Mouse (Mus musculus): Measurements from ENCODE around the gene Macf1. TPM values are rescaled to one million over a fixed set of nuclear protein-coding genes. Genes with fewer than 3 reads are reported as not detected.
A peak's percentile ranks its signal among the peaks of the same experiment; 100 is the strongest.
"Not testable (repeated sequence)": the region's sequence is repeated elsewhere in the genome, so short reads cannot be mapped to it uniquely, and the experiment has no call there.

The Macf1 gene
- polyA plus RNA-seq, 1 experiment from 2014 or later: 82.9 TPM

DNA sequence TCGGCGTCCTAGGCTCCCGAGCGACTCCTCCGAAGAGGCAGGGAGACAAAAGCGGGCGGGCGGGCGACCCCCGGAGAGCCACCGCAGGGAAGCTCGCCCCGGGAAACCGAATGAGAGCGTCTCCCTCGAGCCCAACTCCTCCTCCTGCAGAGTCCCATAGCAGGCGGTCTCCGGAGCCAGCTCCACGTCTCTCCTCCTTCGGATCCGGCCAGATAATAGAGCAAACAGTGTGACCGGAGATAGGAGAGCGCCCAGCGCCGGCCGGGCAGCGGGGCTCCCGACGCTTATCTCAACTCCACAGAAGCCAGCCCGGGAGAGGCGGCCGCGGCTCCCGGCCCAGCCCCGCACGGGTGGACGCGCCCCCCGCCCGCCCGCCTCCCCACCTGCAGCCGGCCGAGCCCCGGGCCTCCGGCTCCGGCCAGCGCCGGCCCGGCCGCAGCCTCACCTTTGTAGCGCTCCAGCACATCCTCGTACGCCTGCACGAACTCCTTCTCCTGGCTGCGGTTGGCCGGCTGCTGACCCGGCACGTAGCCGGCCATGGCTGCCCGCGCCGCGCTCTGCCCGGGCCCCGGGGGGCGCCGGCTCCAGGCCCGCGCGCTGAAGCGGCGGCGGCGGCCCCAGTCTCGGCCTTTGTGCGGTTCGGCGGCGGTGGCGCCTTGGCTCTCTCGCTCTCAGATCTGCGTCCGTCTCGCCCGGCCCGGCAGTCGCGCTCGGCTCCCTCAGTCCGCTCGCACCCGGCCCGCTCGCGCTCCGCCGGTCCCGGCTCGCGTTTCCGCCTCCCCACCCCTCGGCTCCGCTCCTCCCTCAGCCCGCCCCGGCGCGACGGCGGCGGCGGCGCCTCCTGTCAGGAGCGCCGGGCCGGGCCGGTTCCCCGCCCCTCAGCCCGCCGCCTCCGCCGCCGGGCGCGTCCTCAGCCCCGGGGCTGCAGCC, 19.9 kb downstream of the Macf1 start:
- WGBS: under 1% methylated on average over 120 of the region's 125 CpGs
- H3K9ac ChIP-seq (replicated peaks; ENCODE audit: low read depth, low read length): peak overlapping the region; percentile 95
- peak overlapping the region; percentile 70 for H3K4me2 ChIP-seq (ENCODE audit: low read length)
- H3K27ac ChIP-seq (ENCODE audit: low read length): peak overlapping the region; percentile 97
- no peaks in the 10 kb centered on the region for H3K27me3 ChIP-seq (replicated peaks; ENCODE audit: control insufficient read depth, insufficient read depth, low read length)
- peaks cover 59% of the 10 kb centered on the region for H3K4me1 ChIP-seq (replicated peaks; ENCODE audit: control insufficient read depth, insufficient read depth, low read length)
- ATAC-seq: peak; percentile 61
- no peaks in the 10 kb centered on the region for H3K9me3 ChIP-seq (ENCODE audit: control insufficient read depth, low read length)
- H3K36me3 ChIP-seq (ENCODE audit: control insufficient read depth, insufficient read depth): no peaks in the 10 kb centered on the region
- H3K4me3 ChIP-seq (replicated peaks; ENCODE audit: low read length): peak overlapping the region; percentile 84

GRCm38 (mm10) chr4:123663688-123663965, 20.5 kb downstream of the Macf1 start:
- WGBS: 0% methylated on average over 12 of the region's 12 CpGs
- Histone ChIP-seq H3K36me3 (ENCODE audit: control insufficient read depth, insufficient read depth) (no peaks in the 10 kb centered on the region), H3K27ac (ENCODE audit: low read length) (peak overlapping the region; percentile 97), H3K9me3 (ENCODE audit: control insufficient read depth, low read length) (no peaks in the 10 kb centered on the region), H3K9ac (replicated peaks; ENCODE audit: low read depth, low read length) (peak overlapping the region; percentile 95), H3K4me1 (replicated peaks; ENCODE audit: control insufficient read depth, insufficient read depth, low read length) (peaks cover 55% of the 10 kb centered on the region), H3K27me3 (replicated peaks; ENCODE audit: control insufficient read depth, insufficient read depth, low read length) (no peaks in the 10 kb centered on the region), H3K4me2 (ENCODE audit: low read length) (peak overlapping the region; percentile 70), H3K4me3 (replicated peaks; ENCODE audit: low read length) (peak overlapping the region; percentile 84)
- no peak for ATAC-seq

DNA sequence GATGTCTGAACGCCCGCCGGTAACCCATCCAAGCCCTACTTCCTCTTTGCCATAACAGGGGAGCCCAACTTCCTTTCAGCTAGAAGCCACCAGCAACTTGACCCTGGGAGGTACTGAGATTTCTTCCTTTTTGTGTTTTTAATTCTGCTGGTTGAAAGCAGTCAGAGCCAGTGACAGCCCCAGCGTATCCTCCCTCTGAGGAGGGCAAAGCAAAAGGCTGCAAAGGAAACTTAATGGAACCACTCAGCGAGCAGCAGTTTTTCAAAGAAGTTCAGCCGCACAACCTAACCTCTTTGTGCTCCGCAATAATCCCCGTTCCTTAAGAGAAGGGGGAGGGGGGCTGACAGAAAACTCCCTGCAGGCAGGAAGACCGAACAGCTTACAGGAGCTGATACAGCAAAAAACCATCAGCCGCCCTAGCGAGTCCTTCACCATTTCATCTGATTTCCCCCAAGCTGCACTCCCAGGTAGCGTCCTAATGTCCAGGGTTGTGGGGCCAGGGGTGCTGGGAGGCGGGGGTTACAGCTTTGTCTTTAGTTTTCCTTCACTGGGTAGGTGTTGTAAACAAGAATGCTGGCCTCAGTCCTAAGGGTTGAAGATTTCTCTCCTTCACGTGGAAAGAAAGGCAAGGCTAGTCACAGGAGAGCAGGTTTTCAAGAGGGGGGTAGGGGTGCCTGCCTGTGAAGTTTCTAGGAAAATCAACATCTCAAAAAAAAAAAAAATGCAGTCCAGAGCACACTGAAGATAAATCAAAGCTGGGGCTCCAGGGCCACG, 21.1 kb downstream of the Macf1 start:
- H3K27ac ChIP-seq (ENCODE audit: low read length): peak overlapping the region; percentile 97
- H3K36me3 ChIP-seq (ENCODE audit: control insufficient read depth, insufficient read depth): no peaks in the 10 kb centered on the region
- H3K4me2 ChIP-seq (ENCODE audit: low read length): peak overlapping the region; percentile 70
- peak overlapping the region; percentile 95 for H3K9ac ChIP-seq (replicated peaks; ENCODE audit: low read depth, low read length)
- H3K9me3 ChIP-seq (ENCODE audit: control insufficient read depth, low read length): no peaks in the 10 kb centered on the region
- H3K27me3 ChIP-seq (replicated peaks; ENCODE audit: control insufficient read depth, insufficient read depth, low read length): no peaks in the 10 kb centered on the region
- 2% methylated on average over 15 of the region's 15 CpGs for WGBS
- peak overlapping the region; percentile 84 for H3K4me3 ChIP-seq (replicated peaks; ENCODE audit: low read length)
- peaks cover 57% of the 10 kb centered on the region for H3K4me1 ChIP-seq (replicated peaks; ENCODE audit: control insufficient read depth, insufficient read depth, low read length)
- ATAC-seq: no peak

DNA sequence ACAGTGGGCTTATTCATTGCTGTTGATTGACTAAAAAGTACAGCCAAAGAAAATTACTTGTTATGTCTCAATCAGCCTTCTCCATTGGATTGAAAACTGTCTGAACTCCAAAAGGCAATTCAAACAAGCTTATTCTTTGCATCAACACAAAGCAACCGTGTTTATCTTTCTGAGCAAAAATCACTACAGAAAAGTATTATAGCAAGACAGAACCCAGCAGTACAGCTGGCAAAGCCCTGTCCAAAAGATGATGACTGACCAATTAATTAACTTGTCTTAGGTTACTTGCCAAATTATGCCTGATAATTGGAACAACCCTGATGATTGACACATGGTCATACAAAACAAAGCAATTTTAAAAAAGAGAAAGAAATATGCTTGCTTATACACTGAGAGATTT, 26.0 kb downstream of the Macf1 start:
- no peak for ATAC-seq
- no peak overlapping the region for H3K4me3 ChIP-seq (replicated peaks; ENCODE audit: low read length)
- peaks cover 26% of the 10 kb centered on the region for H3K4me1 ChIP-seq (replicated peaks; ENCODE audit: control insufficient read depth, insufficient read depth, low read length)
- H3K9me3 ChIP-seq (ENCODE audit: control insufficient read depth, low read length): no peaks in the 10 kb centered on the region
- H3K27me3 ChIP-seq (replicated peaks; ENCODE audit: control insufficient read depth, insufficient read depth, low read length): no peaks in the 10 kb centered on the region
- H3K9ac ChIP-seq (replicated peaks; ENCODE audit: low read depth, low read length): no peak overlapping the region
- H3K27ac ChIP-seq (ENCODE audit: low read length): no peak overlapping the region
- H3K4me2 ChIP-seq (ENCODE audit: low read length): no peak overlapping the region
- no peaks in the 10 kb centered on the region for H3K36me3 ChIP-seq (ENCODE audit: control insufficient read depth, insufficient read depth)
- WGBS: 48% methylated on average over 1 of the region's 1 CpGs

- 90% methylated on average over 5 of the region's 5 CpGs for WGBS
- Histone ChIP-seq H3K4me2 (ENCODE audit: low read length) (no peak overlapping the region), H3K27me3 (replicated peaks; ENCODE audit: control insufficient read depth, insufficient read depth, low read length) (no peaks in the 10 kb centered on the region), H3K9me3 (ENCODE audit: control insufficient read depth, low read length) (no peaks in the 10 kb centered on the region), H3K9ac (replicated peaks; ENCODE audit: low read depth, low read length) (no peak overlapping the region), H3K27ac (ENCODE audit: low read length) (no peak overlapping the region), H3K4me1 (replicated peaks; ENCODE audit: control insufficient read depth, insufficient read depth, low read length) (peaks cover 5% of the 10 kb centered on the region; the same call in 1 of the 2 replicates), H3K36me3 (ENCODE audit: control insufficient read depth, insufficient read depth) (no peaks in the 10 kb centered on the region), H3K4me3 (replicated peaks; ENCODE audit: low read length) (no peak overlapping the region)
- no peak for ATAC-seq
Observed at GRCm38 (mm10) chr4:123655245-123655644, 28.9 kb downstream of the Macf1 start.

DNA sequence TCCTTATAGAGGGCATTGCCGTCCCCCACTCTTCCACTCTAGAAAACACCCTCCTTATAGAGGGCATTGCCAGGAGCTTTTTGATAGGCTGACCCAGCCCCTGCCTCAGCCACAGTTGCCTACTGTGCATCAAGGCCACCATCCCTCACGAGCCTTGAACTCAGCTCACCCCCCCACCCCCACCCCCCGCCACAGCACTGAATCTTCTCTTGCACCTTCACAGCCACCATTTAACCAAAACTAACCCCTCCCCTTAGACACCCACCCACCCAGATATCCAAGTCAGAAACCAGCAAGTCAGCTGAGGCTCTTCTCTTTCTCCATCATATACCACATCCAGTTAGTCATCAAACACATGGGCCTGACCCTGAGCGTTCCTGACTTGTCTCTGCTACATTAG, 29.6 kb downstream of the Macf1 start:
- WGBS: 100% methylated on average over 4 of the region's 4 CpGs
- Histone ChIP-seq H3K36me3 (ENCODE audit: control insufficient read depth, insufficient read depth) (no peaks in the 10 kb centered on the region), H3K4me3 (replicated peaks; ENCODE audit: low read length) (no peak overlapping the region), H3K9ac (replicated peaks; ENCODE audit: low read depth, low read length) (no peak overlapping the region), H3K4me1 (replicated peaks; ENCODE audit: control insufficient read depth, insufficient read depth, low read length) (peaks cover 5% of the 10 kb centered on the region; the same call in 1 of the 2 replicates), H3K4me2 (ENCODE audit: low read length) (no peak overlapping the region), H3K27ac (ENCODE audit: low read length) (no peak overlapping the region), H3K9me3 (ENCODE audit: control insufficient read depth, low read length) (no peaks in the 10 kb centered on the region), H3K27me3 (replicated peaks; ENCODE audit: control insufficient read depth, insufficient read depth, low read length) (no peaks in the 10 kb centered on the region)
- no peak for ATAC-seq

GRCm38 (mm10) chr4:123653446-123653845, 30.7 kb downstream of the Macf1 start:
- ATAC-seq: not testable (repeated sequence)

DNA sequence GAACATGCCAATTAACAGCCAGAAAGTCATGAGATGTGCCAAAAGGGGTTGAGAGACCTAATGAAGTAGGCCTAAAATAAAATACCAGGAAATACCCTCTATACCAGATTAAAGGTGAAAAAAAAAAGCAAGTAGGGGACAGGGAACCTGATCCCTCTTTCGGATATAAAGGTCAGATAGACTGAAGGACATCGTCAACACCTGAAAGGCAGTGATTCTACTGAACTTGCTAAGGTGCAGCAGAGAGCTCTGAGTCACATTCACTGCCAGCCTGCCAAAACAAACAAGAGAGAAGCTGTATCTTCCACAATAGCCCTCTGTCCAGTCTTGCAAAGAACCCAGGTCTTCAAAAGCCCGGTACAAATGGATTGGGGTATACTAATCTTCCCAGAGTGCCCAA, 32.0 kb downstream of the Macf1 start:
- no peaks in the 10 kb centered on the region for H3K36me3 ChIP-seq (ENCODE audit: control insufficient read depth, insufficient read depth)
- no peak for ATAC-seq
- 84% methylated on average over 3 of the region's 3 CpGs for WGBS
- no peaks in the 10 kb centered on the region for H3K27me3 ChIP-seq (replicated peaks; ENCODE audit: control insufficient read depth, insufficient read depth, low read length)
- H3K9me3 ChIP-seq (ENCODE audit: control insufficient read depth, low read length): no peaks in the 10 kb centered on the region
- no peaks in the 10 kb centered on the region for H3K4me1 ChIP-seq (replicated peaks; ENCODE audit: control insufficient read depth, insufficient read depth, low read length)
- no peak overlapping the region for H3K4me3 ChIP-seq (replicated peaks; ENCODE audit: low read length)
- no peak overlapping the region for H3K9ac ChIP-seq (replicated peaks; ENCODE audit: low read depth, low read length)
- no peak overlapping the region for H3K4me2 ChIP-seq (ENCODE audit: low read length)
- no peak overlapping the region for H3K27ac ChIP-seq (ENCODE audit: low read length)

More at GRCm38 (mm10) chr4:123653446-123653845, 30.7 kb downstream of the Macf1 start:
- not testable (repeated sequence) for H3K9ac ChIP-seq (replicated peaks; ENCODE audit: low read depth, low read length); H3K4me3 ChIP-seq (replicated peaks; ENCODE audit: low read length); H3K9me3 ChIP-seq (ENCODE audit: control insufficient read depth, low read length); H3K4me2 ChIP-seq (ENCODE audit: low read length); H3K4me1 ChIP-seq (replicated peaks; ENCODE audit: control insufficient read depth, insufficient read depth, low read length); H3K27ac ChIP-seq (ENCODE audit: low read length); H3K36me3 ChIP-seq (ENCODE audit: control insufficient read depth, insufficient read depth); H3K27me3 ChIP-seq (replicated peaks; ENCODE audit: control insufficient read depth, insufficient read depth, low read length)
- 84% methylated on average over 5 of the region's 5 CpGs for WGBS

GRCm38 (mm10) chr4:123649131-123649530, 35.0 kb downstream of the Macf1 start:
- no peak overlapping the region for H3K27ac ChIP-seq (ENCODE audit: low read length)
- H3K9ac ChIP-seq (replicated peaks; ENCODE audit: low read depth, low read length): no peak overlapping the region
- no peak for ATAC-seq
- H3K27me3 ChIP-seq (replicated peaks; ENCODE audit: control insufficient read depth, insufficient read depth, low read length): no peaks in the 10 kb centered on the region
- WGBS: 85% methylated on average over 6 of the region's 6 CpGs
- H3K4me1 ChIP-seq (replicated peaks; ENCODE audit: control insufficient read depth, insufficient read depth, low read length): no peaks in the 10 kb centered on the region
- H3K4me3 ChIP-seq (replicated peaks; ENCODE audit: low read length): no peak overlapping the region
- no peak overlapping the region for H3K4me2 ChIP-seq (ENCODE audit: low read length)
- no peaks in the 10 kb centered on the region for H3K9me3 ChIP-seq (ENCODE audit: control insufficient read depth, low read length)
- no peaks in the 10 kb centered on the region for H3K36me3 ChIP-seq (ENCODE audit: control insufficient read depth, insufficient read depth)

Measured in forebrain, embryonic 16.5 days (tissue).